Mouse (Mus musculus) lung, embryonic 14.5 days (tissue): ENCODE results near the gene Spata5. TPM values are rescaled to one million over a fixed set of nuclear protein-coding genes. Genes with fewer than 3 reads are reported as not detected.

ENCODE experiments used
- ATAC-seq: fragments of 200-750 bp; cut with Nextera tagmentation; 2 replicates; pipeline ENCODE4 v1.8.0; 2017; ENCODE audit warnings: mild to moderate bottlenecking, moderate TSS enrichment, moderate library complexity; ENCODE audit not compliant: insufficient read depth
- DNase-seq: peaks from one replicate; pipeline ENCODE4 v3.0.0-alpha.2; 2015
- H3K27ac ChIP-seq: fragments of 300-500 bp; sonication (generic); 2 replicates; pipeline ENCODE4 v1.5.1; 2014; ENCODE audit warnings: low read depth, mild to moderate bottlenecking, moderate library complexity
- H3K27me3 ChIP-seq: fragments of 300-500 bp; sonication (generic); 2 replicates; pipeline ENCODE4 v1.6.1; 2014; ENCODE audit warnings: low read length, control low read depth; ENCODE audit not compliant: insufficient read depth
- H3K36me3 ChIP-seq: fragments of 300-500 bp; sonication (generic); 2 replicates; pipeline ENCODE4 v1.6.1; 2014; ENCODE audit warnings: control low read depth; ENCODE audit not compliant: insufficient read depth
- H3K4me1 ChIP-seq: fragments of 300-500 bp; sonication (generic); 2 replicates; pipeline ENCODE4 v1.6.1; 2014; ENCODE audit warnings: antibody characterized with exemption, control low read depth; ENCODE audit not compliant: insufficient read depth
- H3K4me2 ChIP-seq: fragments of 300-500 bp; sonication (generic); 2 replicates; pipeline ENCODE4 v1.6.1; 2014; ENCODE audit warnings: mild to moderate bottlenecking
- H3K4me3 ChIP-seq: fragments of 300-500 bp; sonication (generic); 2 replicates; pipeline ENCODE4 v1.5.1; 2014; ENCODE audit warnings: low read depth, low read length
- H3K9ac ChIP-seq: fragments of 300-500 bp; sonication (generic); 2 replicates; pipeline ENCODE4 v1.6.1; 2014
- H3K9me3 ChIP-seq: fragments of 300-500 bp; sonication (generic); 2 replicates; pipeline ENCODE4 v1.6.1; 2016; ENCODE audit warnings: low read depth, low read length, control low read depth
- CTCF ChIP-seq: IDR thresholded peaks from 2 replicates; pipeline ENCODE4 v1.5.1; 2016; ENCODE audit warnings: antibody characterized with exemption, low read depth
- WGBS: fragments of 180-500 bp; shearing (Covaris S2); extraction: QIAGEN DNeasy Blood & Tissue Kit; methylation state at CpG from one replicate; pipeline ENCODE4 v1.1.7; 2014; 5-methylcytosine and 5-hydroxymethylcytosine counted together
- polyA plus RNA-seq: library from polyadenylated mRNA; unstranded; fragments of >200 nt; fragmentation: Nextera tagmentation; extraction: Ambion mirVana; gene quantifications from 2 replicates; pipeline ENCODE4 v1.2.1, GENCODE M21; 2014

Gene Spata5
- polyA plus RNA-seq, 1 experiment from 2014 or later: 42.0 TPM

DNA sequence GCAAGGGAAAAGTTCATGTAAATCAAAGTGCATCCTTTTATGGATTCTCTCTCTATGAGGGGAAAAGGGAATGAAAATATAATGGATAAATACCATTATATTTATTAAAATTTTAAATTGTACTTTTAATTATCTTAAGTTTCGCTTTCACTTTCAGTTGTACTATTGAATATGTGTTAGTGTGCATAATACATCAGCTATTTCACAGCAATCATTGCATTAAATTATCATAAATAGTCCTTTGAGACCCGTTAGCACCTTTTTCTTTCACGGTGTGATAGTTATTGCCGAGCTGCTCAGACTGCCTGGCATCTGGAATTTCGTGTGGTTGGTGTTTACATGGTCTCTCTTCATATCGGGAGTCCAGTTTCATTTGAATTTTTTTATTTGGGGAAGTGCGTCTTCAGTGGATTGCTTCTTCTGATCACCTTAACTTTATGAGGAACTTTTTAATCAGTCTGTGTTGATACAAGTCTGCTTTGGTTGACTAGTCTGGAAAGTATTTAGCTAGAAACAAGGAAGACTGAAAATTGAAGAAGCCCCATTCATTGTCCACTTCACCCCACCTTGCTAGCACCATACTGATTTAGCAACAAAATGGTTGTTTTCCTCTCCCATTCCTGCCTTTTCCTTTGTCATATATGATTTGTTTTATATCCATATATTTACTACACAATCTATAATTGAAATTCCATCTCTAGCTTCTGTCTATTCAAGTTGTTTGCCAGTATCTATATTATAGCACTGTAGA lies 57.9 kb downstream of the Spata5 start:
- no peak for TF ChIP-seq CTCF
- Histone ChIP-seq H3K36me3 (no peaks in the 10 kb centered on the region), H3K27me3 (no peaks in the 10 kb centered on the region), H3K4me2 (no peak overlapping the region), H3K4me1 (no peaks in the 10 kb centered on the region), H3K4me3 (no peak overlapping the region), H3K9ac (no peak overlapping the region), H3K9me3 (no peaks in the 10 kb centered on the region), H3K27ac (no peak overlapping the region)
- DNase-seq (no peak), ATAC-seq (no peak)
- 83% methylated on average over 7 of the region's 7 CpGs for WGBS

GRCm38 (mm10) chr3:37479771-37480170 lies 60.1 kb downstream of the Spata5 start:
- Histone ChIP-seq H3K4me3 (no peak overlapping the region), H3K4me1 (no peaks in the 10 kb centered on the region), H3K4me2 (no peak overlapping the region), H3K27ac (no peak overlapping the region), H3K9me3 (no peaks in the 10 kb centered on the region), H3K27me3 (no peaks in the 10 kb centered on the region), H3K36me3 (no peaks in the 10 kb centered on the region), H3K9ac (no peak overlapping the region)
- TF ChIP-seq CTCF: no peak
- no peak for ATAC-seq
- no peak for DNase-seq
- WGBS: 50% methylated on average over 1 of the region's 1 CpGs

DNA sequence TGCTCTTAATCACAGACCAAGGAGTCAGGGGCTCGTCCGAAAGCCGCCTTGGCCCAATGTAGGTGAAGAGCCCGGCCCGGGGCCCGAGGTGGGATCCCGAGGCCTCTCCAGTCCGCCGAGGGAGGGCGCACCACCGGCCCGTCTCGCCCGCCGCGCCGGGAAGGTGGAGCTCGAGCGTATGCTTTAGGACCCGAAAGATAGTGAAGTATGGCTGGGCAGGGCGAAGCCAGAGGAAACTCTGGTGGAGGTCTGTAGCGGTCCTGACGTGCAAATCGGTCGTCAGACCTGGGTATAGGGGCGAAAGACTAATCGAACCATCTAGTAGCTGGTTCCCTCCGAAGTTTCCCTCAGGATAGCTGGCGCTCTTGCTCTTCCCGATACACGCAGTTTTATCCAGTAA lies 61.6 kb downstream of the Spata5 start:
- ATAC-seq (no peak), DNase-seq (no peak)
- 91% methylated on average over 31 of the region's 31 CpGs for WGBS
- Histone ChIP-seq H3K9ac (no peak overlapping the region), H3K27ac (no peak overlapping the region), H3K4me2 (no peak overlapping the region), H3K9me3 (no peaks in the 10 kb centered on the region), H3K4me1 (no peaks in the 10 kb centered on the region), H3K4me3 (no peak overlapping the region), H3K36me3 (no peaks in the 10 kb centered on the region), H3K27me3 (no peaks in the 10 kb centered on the region)
- no peak for TF ChIP-seq CTCF

DNA sequence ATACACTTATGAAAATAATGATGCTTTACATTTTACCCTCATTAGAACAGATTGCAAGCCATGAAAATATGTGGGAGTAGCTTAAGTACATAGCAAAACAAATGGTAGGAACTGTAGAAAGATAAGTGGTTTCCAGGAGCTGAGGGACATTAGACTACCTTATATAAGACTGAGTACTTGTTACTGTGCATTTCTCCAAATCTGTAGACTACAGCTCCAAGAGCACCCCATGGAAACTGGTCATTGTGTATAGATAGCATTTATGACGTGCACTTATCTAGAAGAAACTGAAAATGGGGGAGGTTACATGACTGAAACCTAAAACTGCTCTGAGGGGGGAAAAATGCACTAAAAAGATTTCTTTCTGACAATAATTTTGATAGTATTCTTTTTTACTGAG lies 63.0 kb downstream of the Spata5 start:
- Histone ChIP-seq H3K9me3 (no peaks in the 10 kb centered on the region), H3K9ac (no peak overlapping the region), H3K27ac (no peak overlapping the region), H3K36me3 (no peaks in the 10 kb centered on the region), H3K27me3 (no peaks in the 10 kb centered on the region), H3K4me1 (no peaks in the 10 kb centered on the region), H3K4me2 (no peak overlapping the region), H3K4me3 (no peak overlapping the region)
- ATAC-seq: no peak
- DNase-seq: no peak
- TF ChIP-seq CTCF: no peak
- 70% methylated on average over 1 of the region's 1 CpGs for WGBS

DNA sequence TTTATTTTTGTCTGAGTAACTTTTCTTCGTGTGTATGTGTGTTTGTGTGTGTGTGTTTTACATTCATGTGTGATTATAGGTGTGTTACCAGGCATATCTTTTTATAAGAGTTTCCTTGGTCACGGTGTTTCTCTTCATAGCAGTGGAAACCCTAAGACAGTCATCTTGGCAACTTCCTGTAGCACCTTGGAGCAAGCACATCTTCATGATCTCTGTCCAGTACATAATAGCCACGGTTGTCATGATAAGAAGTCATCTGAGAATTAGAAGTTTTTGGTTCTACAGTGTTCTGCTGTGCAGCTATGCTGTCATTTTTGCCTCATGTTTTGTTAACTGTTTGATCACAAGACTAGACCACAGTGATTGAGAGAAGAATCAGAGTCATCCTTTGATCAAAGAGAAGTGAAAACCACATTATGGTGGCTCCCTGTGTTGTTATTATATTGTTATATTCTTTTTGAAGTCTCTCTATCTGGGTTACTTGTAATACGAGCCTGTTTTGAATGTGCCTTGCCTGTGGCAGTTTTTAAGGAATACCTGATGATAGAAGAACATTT lies 64.1 kb downstream of the Spata5 start:
- Histone ChIP-seq H3K9me3 (no peaks in the 10 kb centered on the region), H3K27ac (no peak overlapping the region), H3K4me3 (no peak overlapping the region), H3K4me2 (no peak overlapping the region), H3K36me3 (no peaks in the 10 kb centered on the region), H3K9ac (no peak overlapping the region), H3K4me1 (no peaks in the 10 kb centered on the region), H3K27me3 (no peaks in the 10 kb centered on the region)
- no peak for TF ChIP-seq CTCF
- 74% methylated on average over 4 of the region's 4 CpGs for WGBS
- ATAC-seq (no peak), DNase-seq (no peak)

DNA sequence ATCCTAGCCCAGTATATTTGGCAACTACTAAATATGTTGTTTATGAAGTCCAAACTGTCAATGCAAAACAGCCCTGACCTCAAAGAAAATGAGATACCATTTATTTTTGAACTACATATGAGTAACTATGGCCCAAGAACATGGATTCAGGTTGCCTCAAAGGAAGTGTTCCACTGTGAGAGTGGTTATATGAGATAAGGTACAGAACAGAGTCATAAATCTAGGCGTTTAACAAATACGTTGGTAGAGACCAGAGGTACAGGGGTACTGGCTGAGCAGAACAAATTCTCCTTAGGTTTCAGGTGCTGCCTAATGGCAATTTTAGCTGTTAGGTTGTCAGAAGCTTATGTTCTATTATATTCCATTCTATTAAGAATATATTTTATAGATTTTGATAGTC lies 67.9 kb downstream of the Spata5 start:
- ATAC-seq: no peak
- H3K9me3 ChIP-seq: no peaks in the 10 kb centered on the region
- H3K9ac ChIP-seq: no peak overlapping the region
- no peaks in the 10 kb centered on the region for H3K4me1 ChIP-seq
- H3K27ac ChIP-seq: no peak overlapping the region
- no peak overlapping the region for H3K4me3 ChIP-seq
- H3K27me3 ChIP-seq: no peaks in the 10 kb centered on the region
- TF ChIP-seq CTCF: no peak
- H3K4me2 ChIP-seq: no peak overlapping the region
- DNase-seq: no peak
- H3K36me3 ChIP-seq: no peaks in the 10 kb centered on the region
- WGBS: 73% methylated on average over 2 of the region's 2 CpGs

DNA sequence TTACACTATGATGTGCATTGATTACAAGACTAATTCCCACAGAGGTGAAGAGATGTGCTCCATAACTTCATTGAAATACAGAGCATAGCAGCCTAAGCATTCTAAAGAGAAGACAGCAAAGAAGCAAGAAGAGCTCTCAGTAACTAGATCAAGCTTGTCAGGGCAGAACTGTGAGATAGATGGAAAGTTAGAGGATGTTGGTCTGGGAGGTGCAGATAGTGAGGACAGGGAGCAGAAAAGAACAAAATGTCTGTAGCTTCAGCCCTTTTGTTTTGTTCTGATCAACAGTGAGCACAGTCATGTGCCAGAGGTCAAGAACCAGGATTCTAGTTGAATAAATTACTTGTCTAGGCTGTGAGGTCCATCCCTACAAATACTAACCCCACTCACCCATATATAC lies 68.5 kb downstream of the Spata5 start:
- TF ChIP-seq CTCF: no peak
- H3K27ac ChIP-seq: no peak overlapping the region
- no peaks in the 10 kb centered on the region for H3K4me1 ChIP-seq
- no peak for DNase-seq
- no peaks in the 10 kb centered on the region for H3K9me3 ChIP-seq
- no peak overlapping the region for H3K4me2 ChIP-seq
- no peaks in the 10 kb centered on the region for H3K36me3 ChIP-seq
- H3K27me3 ChIP-seq: no peaks in the 10 kb centered on the region
- H3K4me3 ChIP-seq: no peak overlapping the region
- no peak overlapping the region for H3K9ac ChIP-seq
- no peak for ATAC-seq
